Mouse (Mus musculus) E14TG2a.4 (cell line): Measurements from ENCODE around the gene Olfr279.

Experiments
- H3K27me3 ChIP-seq: 2 replicates; pipeline ENCODE4 v1.6.1; 2014; ENCODE audit warnings: low read length, control low read depth; ENCODE audit not compliant: insufficient read depth
- H3K36me3 ChIP-seq: 2 replicates; pipeline ENCODE4 v1.6.1; 2014; ENCODE audit warnings: low read length, control low read depth; ENCODE audit not compliant: insufficient read depth
- H3K4me1 ChIP-seq: replicated peaks from 2 replicates; pipeline ENCODE4 v1.6.1; 2014; ENCODE audit warnings: low read depth, low read length, control low read depth
- H3K4me3 ChIP-seq: replicated peaks from 2 replicates; pipeline ENCODE4 v1.5.1; 2014; ENCODE audit warnings: mild to moderate bottlenecking, low read length
- H3K9me3 ChIP-seq: 2 replicates; pipeline ENCODE4 v1.6.1; 2014; ENCODE audit warnings: low read length, control low read depth
- CTCF ChIP-seq: conservative IDR thresholded peaks from 2 replicates; pipeline ENCODE4 v1.5.1; 2014; ENCODE audit warnings: low read length
- NANOG ChIP-seq: IDR thresholded peaks from 2 replicates; pipeline ENCODE4 v1.6.1; 2014; ENCODE audit warnings: borderline replicate concordance, low read length, mixed read lengths
- POU5F1 ChIP-seq: IDR thresholded peaks from 2 replicates; pipeline ENCODE4 v1.6.1; 2014; ENCODE audit warnings: low read length, borderline replicate concordance

Olfr279 gene

GRCm38 (mm10) chr15:98479568-98480102 lies 12.6 kb upstream of the Olfr279 start:
- H3K4me3 ChIP-seq = no peak overlapping the region
- H3K4me1 ChIP-seq = peaks cover 13% of the 10 kb centered on the region
- peaks cover 11% of the 10 kb centered on the region for H3K27me3 ChIP-seq
- H3K9me3 ChIP-seq = no peaks in the 10 kb centered on the region
- H3K36me3 ChIP-seq = no peaks in the 10 kb centered on the region
- no peak for TF ChIP-seq POU5F1
- TF ChIP-seq NANOG = no peak
- no peak for TF ChIP-seq CTCF

GRCm38 (mm10) chr15:98482701-98483100 lies 9.5 kb upstream of the Olfr279 start, which contains the start of gene Lalba:
TSS of gene Lalba (minus strand) at chr15:98482721.
- peaks cover 11% of the 10 kb centered on the region for H3K9me3 ChIP-seq
- H3K4me3 ChIP-seq = no peak within 1 kb of the TSS
- TF ChIP-seq NANOG (no peak), CTCF (no peak), POU5F1 (no peak)
- H3K27me3 ChIP-seq = peaks cover 2% of the 10 kb centered on the region
- no peaks in the 10 kb centered on the region for H3K36me3 ChIP-seq
- H3K4me1 ChIP-seq = peaks cover 9% of the 10 kb centered on the region; the same call in 1 of the 2 replicates

GRCm38 (mm10) chr15:98483907-98484886 lies 8.0 kb upstream of the Olfr279 start:
- Histone ChIP-seq H3K4me3 (no peak overlapping the region), H3K9me3 (peaks cover 21% of the 10 kb centered on the region), H3K36me3 (no peaks in the 10 kb centered on the region), H3K4me1 (peaks cover 9% of the 10 kb centered on the region; the same call in 1 of the 2 replicates), H3K27me3 (no peaks in the 10 kb centered on the region)
- TF ChIP-seq NANOG (no peak), CTCF (no peak), POU5F1 (no peak)

GRCm38 (mm10) chr15:98486433-98487021 lies 5.7 kb upstream of the Olfr279 start:
- no peaks in the 10 kb centered on the region for H3K36me3 ChIP-seq
- no peaks in the 10 kb centered on the region for H3K4me1 ChIP-seq
- H3K4me3 ChIP-seq = no peak overlapping the region
- no peaks in the 10 kb centered on the region for H3K27me3 ChIP-seq
- TF ChIP-seq POU5F1 (no peak), CTCF (no peak), NANOG (no peak)
- peaks cover 21% of the 10 kb centered on the region for H3K9me3 ChIP-seq

- no peaks in the 10 kb centered on the region for H3K36me3 ChIP-seq
- TF ChIP-seq NANOG (no peak), CTCF (no peak), POU5F1 (no peak)
- H3K4me3 ChIP-seq = no peak overlapping the region
- peaks cover 2% of the 10 kb centered on the region; the same call in 1 of the 2 replicates for H3K27me3 ChIP-seq
- H3K4me1 ChIP-seq = no peaks in the 10 kb centered on the region
- H3K9me3 ChIP-seq = peaks cover 21% of the 10 kb centered on the region
Measured at GRCm38 (mm10) chr15:98491332-98491731, 870 bp upstream of the Olfr279 start.

GRCm38 (mm10) chr15:98497631-98498030 lies 5.4 kb downstream of the Olfr279 start:
- H3K36me3 ChIP-seq = no peaks in the 10 kb centered on the region
- no peaks in the 10 kb centered on the region for H3K9me3 ChIP-seq
- H3K4me3 ChIP-seq = peak overlapping the region; percentile 64
- H3K4me1 ChIP-seq = peaks cover 12% of the 10 kb centered on the region
- H3K27me3 ChIP-seq = peaks cover 31% of the 10 kb centered on the region
- no peak for TF ChIP-seq CTCF
- no peak for TF ChIP-seq NANOG
- TF ChIP-seq POU5F1 = no peak

GRCm38 (mm10) chr15:98503317-98503716 lies 11.1 kb downstream of the Olfr279 start:
- Histone ChIP-seq H3K4me1 (peaks cover 15% of the 10 kb centered on the region), H3K36me3 (no peaks in the 10 kb centered on the region), H3K27me3 (peaks cover 22% of the 10 kb centered on the region), H3K4me3 (no peak overlapping the region), H3K9me3 (no peaks in the 10 kb centered on the region)
- TF ChIP-seq POU5F1 = no peak
- no peak for TF ChIP-seq CTCF
- TF ChIP-seq NANOG = no peak

GRCm38 (mm10) chr15:98504514-98504913 lies 12.3 kb downstream of the Olfr279 start:
- TF ChIP-seq POU5F1 = no peak
- TF ChIP-seq CTCF = peak; percentile 91
- H3K36me3 ChIP-seq = no peaks in the 10 kb centered on the region
- H3K27me3 ChIP-seq = peaks cover 18% of the 10 kb centered on the region
- no peak overlapping the region for H3K4me3 ChIP-seq
- H3K4me1 ChIP-seq = peaks cover 14% of the 10 kb centered on the region
- no peaks in the 10 kb centered on the region for H3K9me3 ChIP-seq
